Mouse (Mus musculus) brain, embryonic 14.5 days (tissue): ENCODE measurements around the gene Il1rapl2. TPM values are rescaled to one million over a fixed set of nuclear protein-coding genes. Genes with fewer than 3 reads are reported as not detected.

ENCODE experiments used
- DNase-seq: peaks from one replicate; pipeline ENCODE4 v3.0.0-alpha.2; 2011; ENCODE audit warnings: low read depth
- CTCF ChIP-seq: fragments of 200-500 bp; IDR thresholded peaks from 2 replicates; pipeline ENCODE4 v1.5.1; 2012; ENCODE audit warnings: inconsistent platforms, mild to moderate bottlenecking, moderate library complexity, borderline replicate concordance; ENCODE audit not compliant: insufficient read depth, insufficient read length; ENCODE audit errors: extremely low read depth
- POLR2A ChIP-seq: fragments of 200-500 bp; IDR thresholded peaks from 2 replicates; pipeline ENCODE4 v1.6.1; 2012; ENCODE audit warnings: mild to moderate bottlenecking, inconsistent platforms, borderline replicate concordance; ENCODE audit not compliant: poor library complexity, insufficient read depth, insufficient read length, severe bottlenecking; ENCODE audit errors: extremely low read depth
- polyA plus RNA-seq: library from polyadenylated mRNA; depleted of rRNA; stranded (reverse); fragments of >200 nt; gene quantifications from 2 replicates; pipeline ENCODE4 v1.2.3, GENCODE M21; 2012; rRNA removed

The Il1rapl2 gene
- 0.50 and 1.2 TPM in 2 replicates for polyA plus RNA-seq

GRCm38 (mm10) chrX:137570321-137571195 lies at the start of gene Il1rapl2:
TSS of gene Il1rapl2 (plus strand) at chrX:137570608.
- no peak for TF ChIP-seq POLR2A
- peak; percentile 53; the same call in 1 of the 2 replicates for TF ChIP-seq CTCF
- DNase-seq = peak; percentile 55

- no peak for DNase-seq
- no peak for TF ChIP-seq POLR2A
- TF ChIP-seq CTCF = no peak
These were observed 22.1 kb upstream of the Il1rapl2 start for GRCm38 (mm10) chrX:137548348-137548747.

- TF ChIP-seq POLR2A = no peak
- peak; percentile 46 for DNase-seq
These were observed 778 bp upstream of the Il1rapl2 start for GRCm38 (mm10) chrX:137569472-137570188.

- no peak for DNase-seq
- TF ChIP-seq CTCF = no peak
- no peak for TF ChIP-seq POLR2A
These were observed 12.2 kb downstream of the Il1rapl2 start for GRCm38 (mm10) chrX:137582656-137583055.

- no peak for TF ChIP-seq CTCF
- TF ChIP-seq POLR2A = no peak
- peak; percentile 1 for DNase-seq
These were observed 50.3 kb downstream of the Il1rapl2 start for GRCm38 (mm10) chrX:137620697-137621096.

- TF ChIP-seq POLR2A (no peak), CTCF (no peak)
These were observed 96.6 kb downstream of the Il1rapl2 start for GRCm38 (mm10) chrX:137667011-137667410.

GRCm38 (mm10) chrX:137687974-137688373 lies 117.6 kb downstream of the Il1rapl2 start:
- TF ChIP-seq POLR2A (no peak), CTCF (no peak)
- DNase-seq = no peak

More at GRCm38 (mm10) chrX:137667011-137667410, 96.6 kb downstream of the Il1rapl2 start:
- peak; percentile 73 for DNase-seq

GRCm38 (mm10) chrX:137700006-137700405 lies 129.6 kb downstream of the Il1rapl2 start:
- DNase-seq = no peak
- TF ChIP-seq POLR2A (no peak), CTCF (no peak)

- no peak for DNase-seq
- TF ChIP-seq POLR2A (no peak), CTCF (no peak)
These were observed 185.1 kb downstream of the Il1rapl2 start for GRCm38 (mm10) chrX:137755537-137755936.

- peak; percentile 79 for DNase-seq
- TF ChIP-seq POLR2A (no peak), CTCF (no peak)
These were observed 235.2 kb downstream of the Il1rapl2 start for GRCm38 (mm10) chrX:137805484-137806200.

- peak; percentile 81 for DNase-seq
These were observed 236.1 kb downstream of the Il1rapl2 start for GRCm38 (mm10) chrX:137806231-137807114.

GRCm38 (mm10) chrX:137809526-137809925 lies 239.1 kb downstream of the Il1rapl2 start:
- TF ChIP-seq CTCF = no peak
- no peak for TF ChIP-seq POLR2A
- peak; percentile 43 for DNase-seq

More at GRCm38 (mm10) chrX:137806231-137807114, 236.1 kb downstream of the Il1rapl2 start:
- no peak for TF ChIP-seq POLR2A
- no peak for TF ChIP-seq CTCF
